Mouse (Mus musculus) adrenal gland, postnatal 4 days (tissue): ENCODE results near the gene Chchd3. TPM values are rescaled to one million over a fixed set of nuclear protein-coding genes. Genes with fewer than 3 reads are reported as not detected.

Source experiments
- DNase-seq, 2 experiments: peaks; one replicate each; pipeline ENCODE4 v3.0.0; 2021 to 2022; ENCODE audit warnings: low spot score in 2 of 2, mixed read lengths in 2 of 2
- long read RNA-seq, 2 experiments: library from polyadenylated mRNA; stranded (forward); transcript quantifications; one replicate each; pipeline ENCODE4 v2.0.0; 2021
- total RNA-seq, 2 experiments: library from RNA; stranded (reverse); gene quantifications; 2 replicates each; pipeline ENCODE4 v1.2.3; 2021

Gene Chchd3
- 100 to 1,000 TPM; 166 to 183 TPM for total RNA-seq
- long read RNA-seq, experiment 1, transcript Chchd3-201 (8 exons, 1,550 nt) = major isoform, 95 of 109 reads
- long read RNA-seq, experiment 1, partial matches to known transcripts = 0 of 109 reads
- long read RNA-seq, experiment 1, other reads (novel, unspliced or antisense) = 14 of 109 reads
- long read RNA-seq, experiment 2, transcript Chchd3-201 (8 exons, 1,550 nt) = major isoform, 141 of 171 reads
- long read RNA-seq, experiment 2, partial matches to known transcripts = 2 of 171 reads
- long read RNA-seq, experiment 2, other reads (novel, unspliced or antisense) = 26 of 171 reads

DNA sequence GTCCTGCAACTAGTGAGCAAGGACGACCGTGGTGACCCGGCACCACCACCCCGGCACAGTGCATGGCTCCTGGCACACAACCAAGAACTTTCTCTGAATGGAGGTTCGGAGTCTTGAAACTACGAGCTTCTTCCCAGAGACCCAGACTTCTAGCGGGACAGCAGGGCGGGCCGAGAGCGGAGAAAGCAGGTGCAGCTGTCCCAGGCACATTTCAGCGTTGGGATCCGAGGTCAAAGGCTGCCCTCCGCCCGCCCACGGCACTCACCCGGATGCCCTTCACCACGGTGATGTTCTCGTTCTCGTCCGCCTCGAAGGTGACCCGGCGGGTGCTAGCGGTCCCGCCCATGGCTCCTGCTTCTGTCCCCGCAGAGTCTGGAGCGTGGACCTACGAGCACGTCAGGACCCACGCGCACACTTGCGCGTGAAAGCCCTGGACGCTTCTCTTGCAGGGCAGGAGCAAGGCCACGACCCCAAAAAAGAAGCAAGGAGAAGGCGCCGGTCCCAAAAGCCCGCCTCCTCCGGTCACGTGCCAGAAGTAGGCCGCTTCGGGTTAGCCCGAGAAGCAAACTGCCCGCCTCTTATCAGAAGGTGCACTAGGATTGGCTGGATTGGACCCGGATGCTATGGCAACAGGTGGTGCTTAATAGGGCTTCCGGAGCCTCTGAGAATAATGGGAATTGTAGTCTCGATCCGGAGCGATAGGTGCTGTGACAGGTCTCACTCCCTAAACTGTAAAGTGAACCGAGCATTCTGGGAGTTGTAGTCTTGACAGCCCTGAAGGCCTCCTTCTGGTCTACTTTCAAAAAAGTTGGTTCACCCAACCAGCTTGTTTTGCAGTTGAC lies at the start of gene Chchd3:
Gene Chchd3, minus strand, starts transcription at position 526 of the 842 bp plus-strand sequence.
- DNase-seq = peak; percentile 75 to 86

DNA sequence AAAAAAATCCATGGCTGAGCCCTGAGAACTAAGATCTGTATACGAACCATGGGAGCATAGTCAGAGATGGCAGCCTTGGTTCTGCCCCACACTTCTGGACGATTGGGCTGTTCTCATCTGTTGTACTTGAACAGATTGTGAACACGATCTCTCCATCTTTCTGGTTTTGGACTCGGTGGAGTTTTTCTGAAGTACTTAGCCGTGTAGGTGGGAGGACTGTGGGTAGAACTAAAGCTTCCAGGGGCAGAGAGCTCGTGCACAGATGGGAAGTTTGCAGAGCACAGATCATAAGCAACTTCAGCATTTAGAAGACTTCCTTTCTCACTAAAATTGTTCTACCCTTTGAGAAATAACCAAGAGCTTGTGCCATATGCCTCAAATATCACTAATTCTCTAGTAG lies 44.6 kb upstream of the Chchd3 start:
- DNase-seq = no peak

DNA sequence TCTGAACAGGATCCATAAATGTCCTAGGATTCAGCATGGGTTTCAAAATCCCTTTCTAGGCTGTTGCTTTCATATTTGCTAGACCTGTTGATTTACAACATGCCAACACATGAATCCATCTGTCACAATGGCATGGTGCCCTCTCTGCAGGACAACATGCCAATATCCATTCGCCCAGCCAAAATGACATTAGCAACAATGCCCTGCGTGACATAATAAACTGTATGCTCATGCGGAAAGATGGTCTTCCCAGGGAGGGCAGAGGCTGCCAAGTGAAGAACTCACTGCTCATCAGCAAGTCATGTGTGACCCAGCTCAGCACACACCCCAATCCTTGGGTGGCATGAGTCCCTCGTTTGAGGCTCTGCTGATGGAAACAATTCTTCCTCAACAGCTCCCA lies 38.8 kb upstream of the Chchd3 start:
- DNase-seq = no peak

DNA sequence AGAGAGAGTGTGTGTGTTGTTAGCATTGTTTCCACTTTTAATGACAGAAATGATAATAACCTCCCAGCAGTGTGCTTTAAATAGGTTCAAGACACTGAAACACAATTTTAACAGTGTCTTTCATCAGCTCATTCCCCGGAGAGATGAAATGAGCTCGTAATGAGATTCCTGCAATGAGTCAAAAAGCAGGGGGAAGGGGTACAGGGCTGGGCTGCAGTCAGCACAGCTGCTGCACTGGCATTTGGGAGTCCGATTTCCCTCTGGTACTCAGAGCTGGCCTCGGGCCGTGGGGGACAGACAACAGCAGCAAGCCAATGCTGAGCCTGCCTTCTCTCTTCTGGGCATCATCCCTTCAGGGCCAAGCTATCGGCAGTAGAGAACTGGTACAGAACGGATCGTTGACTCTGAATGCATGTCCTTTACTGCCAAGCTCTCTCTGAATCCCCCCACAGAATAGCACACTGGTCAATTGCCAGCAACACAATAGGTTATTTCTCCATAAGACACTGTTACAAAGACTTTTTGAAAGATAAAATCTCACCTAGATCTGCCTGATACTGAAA lies 34.7 kb upstream of the Chchd3 start:
- no peak for DNase-seq

DNA sequence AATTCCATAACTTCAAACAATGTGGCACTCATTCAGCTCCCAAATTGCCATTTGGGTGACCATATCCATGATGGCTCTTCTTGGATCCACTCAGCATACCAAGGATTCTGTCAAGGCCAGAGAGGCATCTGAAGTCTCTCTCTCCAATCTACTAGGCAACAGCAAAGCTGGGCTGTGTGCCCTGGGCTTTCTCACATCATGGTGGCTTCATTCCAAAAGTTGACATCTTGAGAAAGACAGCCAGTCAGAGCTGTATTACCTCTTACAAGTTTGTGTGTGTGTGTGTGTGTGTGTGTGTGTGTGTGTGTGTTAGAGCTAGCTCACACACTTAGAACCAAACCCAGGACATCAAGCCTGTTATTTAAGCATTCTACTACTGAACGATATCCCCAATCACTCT lies 20.1 kb upstream of the Chchd3 start:
- no peak for DNase-seq

DNA sequence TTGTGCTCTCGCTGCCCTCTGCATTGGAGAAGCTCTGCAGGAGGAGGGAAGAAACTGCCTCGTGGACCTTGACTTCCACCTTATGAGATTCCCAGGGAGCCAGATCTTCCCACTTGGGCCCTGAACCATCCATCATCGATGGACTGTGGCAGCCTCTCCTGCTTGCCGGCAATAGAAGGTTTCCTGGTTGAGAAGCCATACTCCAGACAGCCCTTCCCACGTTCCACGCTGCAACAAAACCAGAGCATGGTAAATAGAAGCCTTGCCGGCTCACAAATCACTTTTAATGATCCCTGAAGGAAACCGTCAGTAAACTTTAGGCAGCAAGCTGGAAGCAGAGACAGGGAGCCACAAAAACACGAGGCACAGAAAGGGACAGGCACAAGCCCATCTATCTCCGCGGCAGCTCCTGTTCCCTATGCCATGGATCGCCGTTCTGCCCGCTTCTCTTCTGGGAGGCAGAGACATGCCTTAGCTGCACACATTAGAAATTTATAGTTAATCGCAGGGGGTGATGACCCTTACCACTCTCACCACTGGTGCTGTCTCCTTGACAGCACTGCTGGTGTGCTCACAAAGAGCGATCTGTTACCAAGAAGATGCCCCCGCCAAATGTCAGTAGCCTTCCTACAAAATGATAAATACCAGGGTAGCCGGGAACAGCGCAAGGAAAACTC lies 18.3 kb upstream of the Chchd3 start:
- DNase-seq = no peak

DNA sequence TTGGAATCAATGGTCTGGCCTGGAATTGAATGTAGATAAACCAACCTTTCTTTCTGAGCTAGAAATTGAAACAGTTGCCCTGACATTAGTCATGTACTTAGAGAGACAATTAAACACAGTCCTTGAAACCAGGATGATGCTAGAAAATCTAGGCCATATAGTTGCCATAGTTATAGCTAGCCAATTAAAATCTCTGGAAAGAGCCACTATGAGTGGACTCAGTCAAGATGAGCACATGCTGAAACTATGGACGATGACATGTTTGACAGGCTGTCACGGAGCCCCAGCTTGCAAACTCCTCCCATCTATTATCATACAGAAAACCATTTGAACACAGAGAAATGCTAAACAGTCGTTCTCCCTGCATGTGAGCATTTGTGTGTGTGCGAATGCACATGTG lies 6.4 kb upstream of the Chchd3 start:
- DNase-seq = no peak

DNA sequence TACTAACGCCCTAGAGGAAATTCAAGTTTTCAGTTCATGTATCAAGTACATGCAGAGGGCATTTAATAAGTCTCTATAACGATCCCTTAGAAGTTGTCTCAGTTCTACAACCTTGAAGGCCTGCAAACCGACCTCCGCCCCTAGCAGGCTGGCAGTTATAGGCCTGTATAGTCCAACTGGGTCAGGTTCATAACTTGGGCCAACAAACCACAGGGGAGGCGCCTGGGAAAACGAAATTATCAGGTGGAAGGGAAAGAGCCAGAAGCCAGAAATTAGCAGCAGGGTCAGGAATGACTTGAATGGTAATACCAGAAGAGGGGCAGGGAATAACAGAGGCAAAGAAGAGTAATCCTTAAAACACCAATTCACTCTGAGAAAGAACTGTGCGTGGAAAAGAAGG lies 784 bp downstream of the Chchd3 start:
- no peak for DNase-seq

DNA sequence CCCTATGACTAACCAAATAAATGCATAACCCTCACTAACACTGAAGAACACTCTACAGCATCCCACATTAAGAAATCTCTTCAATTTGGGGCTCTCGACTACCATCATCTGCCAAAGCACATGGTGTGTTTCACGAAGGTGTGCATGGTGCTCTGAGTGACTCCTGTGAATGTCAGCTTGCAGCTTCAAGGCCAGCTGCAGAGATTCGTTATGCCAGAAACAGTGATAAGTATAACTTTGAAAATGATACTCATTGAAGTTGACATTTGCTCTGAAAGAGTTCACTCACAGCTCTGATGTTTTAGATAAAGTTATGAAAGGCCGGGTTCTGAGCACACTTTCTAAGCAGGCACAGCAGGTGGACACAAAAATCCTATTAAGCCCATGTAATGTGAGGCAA lies 3.7 kb downstream of the Chchd3 start:
- no peak for DNase-seq

DNA sequence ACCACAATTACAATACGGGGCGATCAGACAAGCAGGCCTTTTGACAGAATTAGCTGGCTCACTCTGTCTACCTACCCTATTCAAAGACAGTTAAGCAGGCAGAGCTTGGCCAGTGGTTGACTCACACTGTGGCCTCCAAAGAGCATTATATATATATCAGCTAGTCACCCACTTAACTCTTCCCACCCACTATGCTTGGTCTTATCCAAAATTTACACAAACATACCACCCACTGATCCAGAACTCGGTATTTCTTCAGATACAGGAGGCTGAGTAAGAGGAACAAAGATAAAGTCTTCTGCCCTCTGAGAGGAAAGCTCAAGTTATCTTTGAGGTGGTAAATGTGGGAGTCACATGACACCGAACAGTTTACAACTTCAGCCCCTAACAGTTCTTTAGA lies 4.4 kb downstream of the Chchd3 start:
- no peak for DNase-seq

DNA sequence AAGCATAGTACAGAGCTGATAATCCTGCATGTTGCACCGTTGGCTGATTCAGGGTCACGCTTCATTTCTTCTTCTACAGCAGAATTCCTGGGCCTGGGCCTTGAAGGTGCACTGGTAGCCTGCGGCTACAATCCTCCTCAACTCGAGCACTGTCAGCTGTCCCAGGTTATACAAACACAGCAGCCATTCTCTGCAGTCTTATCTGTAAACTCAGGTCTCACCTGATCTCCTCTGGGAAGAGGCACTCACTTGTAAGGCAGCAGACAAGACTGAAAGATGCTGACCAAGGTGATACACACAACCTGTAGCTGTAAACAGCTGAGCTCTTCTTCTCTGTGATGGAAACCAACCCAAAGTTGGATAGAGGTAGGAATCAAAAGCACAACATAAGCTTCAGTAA lies 5.1 kb downstream of the Chchd3 start:
- DNase-seq = no peak

DNA sequence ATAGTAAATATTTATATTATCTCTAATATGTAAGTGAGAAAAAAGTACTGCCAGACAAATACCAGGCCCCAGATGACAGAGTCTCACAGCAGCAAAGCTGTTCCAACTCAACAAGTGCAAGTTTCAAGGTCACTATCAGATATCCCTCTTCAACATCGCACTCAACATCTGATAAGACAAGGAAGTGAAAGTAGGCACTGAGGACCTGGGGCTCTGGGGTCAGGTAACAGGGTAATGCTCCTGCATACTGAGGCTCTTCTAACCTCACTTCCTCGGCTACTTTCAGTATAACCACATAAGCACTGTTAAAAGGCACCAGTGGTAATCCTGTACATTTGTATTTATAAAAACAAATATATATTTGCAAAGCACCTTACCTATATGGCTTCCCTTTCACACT lies 8.4 kb downstream of the Chchd3 start:
- no peak for DNase-seq

DNA sequence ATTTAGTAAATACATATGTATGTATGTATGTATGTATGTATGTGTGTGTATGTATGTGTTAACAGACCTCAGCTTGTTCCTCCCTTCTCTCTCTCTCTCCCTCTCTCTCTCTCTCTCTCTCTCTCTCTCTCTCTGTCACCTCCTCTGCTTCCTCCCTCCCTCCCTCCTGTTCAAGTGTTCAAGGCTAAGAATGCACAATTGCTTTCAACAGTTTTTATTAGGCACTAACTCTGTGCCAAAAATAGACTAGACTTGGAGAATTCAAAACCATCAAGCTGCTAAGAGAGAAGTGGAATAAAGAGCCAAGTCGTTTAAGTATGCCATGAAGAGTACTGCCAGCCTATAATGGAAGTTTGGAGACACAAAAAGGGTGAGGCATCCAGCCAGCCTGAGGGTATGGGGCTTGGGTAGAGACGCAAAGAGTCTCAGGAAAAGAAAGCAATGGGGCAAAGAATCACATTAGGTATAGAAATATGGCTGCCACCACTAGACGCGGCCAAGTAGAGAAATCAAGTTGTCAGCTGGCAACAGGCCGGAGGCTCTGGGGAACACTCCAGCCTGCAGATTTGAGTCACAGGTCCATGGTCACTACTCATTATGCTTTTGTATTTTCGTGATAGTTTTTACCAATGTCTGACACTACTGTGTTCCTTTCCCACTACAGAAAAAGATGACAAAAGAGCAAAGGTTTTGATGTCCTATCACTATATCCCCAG lies 10.2 kb downstream of the Chchd3 start:
- no peak for DNase-seq

DNA sequence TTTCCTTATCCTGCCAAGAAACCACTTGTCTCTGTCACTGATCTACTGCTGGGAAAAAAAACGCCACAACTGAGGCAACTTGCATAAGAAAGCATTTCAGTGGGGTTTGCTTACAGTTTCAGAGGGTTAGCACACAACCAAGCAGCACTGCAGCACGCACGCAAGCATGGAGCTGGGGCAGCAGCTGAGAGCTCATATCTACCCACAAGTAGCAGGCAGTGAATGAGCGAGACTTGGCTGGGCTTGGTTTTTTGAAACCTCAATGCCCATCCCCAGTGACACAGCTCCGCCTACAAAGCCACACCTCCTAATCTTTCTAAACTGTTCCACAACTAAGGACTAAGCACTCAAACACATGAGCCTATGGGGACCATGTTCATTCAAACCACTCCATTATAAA lies 16.6 kb downstream of the Chchd3 start:
- DNase-seq = no peak

DNA sequence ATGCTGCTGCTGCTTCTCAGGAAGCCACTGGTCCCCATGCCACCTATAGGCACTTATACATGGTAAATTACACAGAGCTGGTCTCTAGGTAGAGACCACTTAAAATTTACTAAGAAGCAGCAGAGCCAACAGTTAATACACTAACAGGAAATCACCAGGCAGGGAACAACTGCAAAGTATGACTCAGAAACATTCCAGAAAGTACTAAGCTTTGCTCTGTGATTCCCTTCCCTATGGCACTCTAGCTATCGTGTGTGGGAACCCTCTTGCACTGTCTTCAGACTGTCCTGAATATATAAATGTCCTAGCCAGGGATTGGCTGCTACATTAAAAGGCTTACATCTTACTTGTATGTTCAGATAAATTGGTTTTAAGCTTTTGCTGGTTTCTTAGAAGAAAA lies 17.2 kb downstream of the Chchd3 start:
- no peak for DNase-seq

DNA sequence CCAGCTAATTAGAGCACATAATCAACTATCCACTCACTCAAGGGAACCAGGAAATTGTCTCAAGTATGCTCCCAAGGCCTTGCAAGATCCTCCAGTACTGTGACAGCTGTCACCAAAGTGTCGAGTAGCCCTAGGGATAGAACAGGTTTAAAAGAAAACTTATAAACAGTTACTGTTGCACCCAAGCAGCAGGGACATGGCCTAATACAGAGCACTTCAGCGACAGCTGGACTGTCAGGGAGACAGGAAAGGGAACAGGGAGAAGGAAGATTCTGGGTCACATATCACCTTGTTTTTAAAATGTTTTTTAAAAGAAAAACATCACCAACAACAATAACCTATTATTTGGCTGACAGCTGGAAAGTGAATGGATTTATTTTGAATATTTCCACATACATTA lies 18.1 kb downstream of the Chchd3 start:
- no peak for DNase-seq

DNA sequence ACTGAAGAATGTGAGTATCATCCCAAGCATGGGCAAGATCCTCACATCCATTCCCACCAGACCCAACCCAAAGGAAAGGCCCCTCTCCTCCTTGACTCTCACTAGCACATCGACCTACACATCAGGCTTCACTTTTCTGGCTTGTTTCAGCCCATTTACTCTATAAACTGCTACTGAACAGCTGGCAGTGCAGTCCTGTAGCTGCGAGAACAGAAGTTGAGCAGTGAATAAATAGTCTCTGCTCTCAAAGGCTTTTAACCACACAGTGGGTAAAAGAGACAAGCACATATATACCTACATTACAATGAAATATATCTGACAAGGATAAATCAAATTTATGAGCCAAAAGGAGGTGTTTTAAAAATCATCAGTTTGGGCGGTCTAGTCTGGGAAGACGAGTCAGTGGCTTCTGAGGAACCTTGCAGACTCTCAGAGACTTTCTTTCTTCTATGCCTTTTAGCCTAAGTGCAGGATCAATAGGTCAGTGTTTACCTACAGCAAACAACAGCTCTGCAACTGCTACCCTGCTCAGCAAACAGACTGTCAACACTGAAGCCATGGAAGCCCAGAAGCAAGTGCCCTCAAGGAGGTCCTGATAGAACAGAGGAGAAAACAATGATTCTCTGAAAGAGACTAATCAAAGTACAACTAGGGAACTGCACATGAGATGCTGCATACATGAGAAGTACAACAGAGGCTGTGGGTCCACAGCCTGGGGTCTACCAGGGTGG lies 19.5 kb downstream of the Chchd3 start:
- no peak for DNase-seq

DNA sequence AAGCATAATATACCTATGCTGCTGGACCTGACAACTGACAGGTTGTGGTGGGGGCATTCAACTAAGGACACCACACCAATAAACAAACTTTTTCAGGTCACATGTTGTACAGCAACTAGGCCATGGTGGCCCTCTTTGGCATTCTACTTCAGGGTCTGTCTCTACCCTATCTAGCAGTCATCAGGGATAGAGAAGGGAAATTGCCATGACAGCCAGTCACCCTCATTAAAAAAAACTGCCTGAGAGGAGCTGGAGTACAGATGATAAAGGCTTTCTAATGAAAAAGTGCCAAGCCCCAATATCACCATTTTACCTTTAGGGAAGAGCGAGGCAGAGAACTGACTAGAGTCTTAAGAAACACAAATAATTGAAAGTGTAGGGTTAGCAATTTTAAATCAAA lies 27.5 kb downstream of the Chchd3 start:
- DNase-seq = no peak

DNA sequence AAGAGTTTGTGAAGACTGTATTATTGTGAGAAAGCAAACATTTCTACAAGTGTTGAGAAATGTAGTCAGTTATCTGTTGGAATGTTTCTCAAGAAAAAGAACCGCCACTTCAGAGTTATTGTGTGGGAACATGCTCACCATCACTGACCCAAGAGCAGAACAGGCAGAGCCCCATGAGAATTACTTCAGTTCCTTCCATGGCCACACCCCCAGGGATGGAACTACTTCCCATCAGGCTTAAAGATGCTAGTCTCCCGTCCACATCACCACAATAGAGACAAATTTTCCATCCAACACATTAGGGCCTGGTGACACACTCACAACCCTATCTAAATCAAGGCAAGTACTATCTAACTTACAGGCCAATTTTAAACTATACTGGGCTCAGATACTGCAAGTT lies 28.4 kb downstream of the Chchd3 start:
- DNase-seq = no peak

DNA sequence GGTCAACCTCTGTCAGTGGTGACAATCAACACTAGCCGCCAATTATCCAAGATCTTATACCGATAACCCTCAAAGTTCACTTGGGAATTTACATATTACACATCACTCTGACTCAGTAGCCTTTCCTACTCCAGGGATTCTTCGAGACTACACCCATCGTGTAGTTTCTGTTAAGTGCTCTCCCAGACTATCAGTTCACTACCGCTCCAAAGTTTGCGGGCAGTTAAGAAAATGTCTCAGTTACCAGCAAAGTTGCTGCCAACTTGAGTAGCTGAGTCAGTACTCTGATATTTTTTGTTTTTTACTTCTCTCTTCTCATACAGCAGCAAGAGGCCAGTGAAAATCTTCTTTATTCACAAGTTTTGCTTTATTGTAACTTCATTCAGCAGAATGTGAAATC lies 31.8 kb downstream of the Chchd3 start:
- DNase-seq = no peak

DNA sequence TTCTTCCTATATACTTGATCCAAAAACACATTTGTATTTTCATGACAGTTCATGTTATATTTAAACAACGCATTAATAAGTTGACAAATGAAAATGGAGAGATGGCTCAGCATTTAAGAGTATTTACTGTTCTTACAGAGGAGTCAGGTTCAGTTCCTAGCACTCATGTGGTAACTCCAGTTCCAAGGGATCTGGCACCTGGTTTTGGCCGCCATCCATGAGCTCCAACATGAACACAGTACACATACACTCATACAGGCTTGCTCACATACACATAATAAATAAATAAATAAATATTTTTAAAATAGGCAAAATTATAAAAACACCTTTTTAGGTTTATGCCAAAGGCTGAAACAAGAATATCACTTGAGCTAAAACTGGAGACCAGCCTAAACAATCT lies 35.0 kb downstream of the Chchd3 start:
- no peak for DNase-seq
